ENCODE assay signal across 27 mouse cellular contexts in the genomic region with DNA sequence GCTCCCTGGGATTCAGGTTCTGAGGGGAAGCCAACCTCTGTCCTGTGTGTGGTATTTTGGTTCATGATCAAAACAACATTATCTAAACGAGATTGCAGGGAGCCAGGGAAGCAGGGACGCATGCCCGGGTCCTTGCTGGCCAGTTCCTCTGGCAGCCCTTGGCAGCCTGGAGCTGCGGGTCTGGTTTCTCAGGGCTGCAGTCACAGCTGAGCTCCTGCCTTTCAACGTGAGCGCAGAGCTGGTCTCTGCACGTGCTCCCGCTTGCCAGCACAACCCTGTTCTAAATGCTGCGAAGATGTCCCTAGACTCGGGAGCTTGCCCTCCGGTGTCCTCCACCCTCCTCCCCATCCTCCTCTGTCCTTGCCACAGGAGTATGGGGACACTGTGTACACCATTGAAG. TPM values are rescaled to one million over a fixed set of nuclear protein-coding genes. Genes with fewer than 3 reads are reported as not detected.
A peak's percentile ranks its signal among the peaks of the same experiment; 100 is the strongest.
DNase-seq lines count a peak whose midpoint lies in the region; ATAC-seq lines count a peak whose summit lies in the region.
"Had no signal": no experiment of that assay in that cellular context is flagged by ENCODE, and none has a peak within 500 bp of the region (broad histone marks: within the 10 kb centered on the region; RNA-seq: fewer than 3 reads in every experiment).

No protein-coding gene starts in this region.

- H3K9me3 ChIP-seq in heart, embryonic 10.5 days = no peaks in the 10 kb centered on the region
- no peaks in the 10 kb centered on the region for H3K9me3 ChIP-seq in heart, embryonic 12.5 days (replicated peaks)
- H3K9me3 ChIP-seq in forebrain, embryonic 13.5 days (replicated peaks) = no peaks in the 10 kb centered on the region
- H3K9me3 ChIP-seq: hindbrain, embryonic 12.5 days; limb, embryonic 13.5 days; liver, embryonic 13.5 days had no signal

- 61% methylated on average over 11 of the region's 11 CpGs for WGBS in heart, embryonic 10.5 days
- 60% methylated on average over 11 of the region's 11 CpGs for WGBS in heart, embryonic 12.5 days
- WGBS in forebrain, embryonic 13.5 days = 84% methylated on average over 11 of the region's 11 CpGs

- no peak overlapping the region for H3K4me2 ChIP-seq in heart, embryonic 12.5 days
- no peak overlapping the region for H3K4me2 ChIP-seq in forebrain, embryonic 13.5 days
- H3K4me2 ChIP-seq: hindbrain, embryonic 12.5 days; limb, embryonic 13.5 days; liver, embryonic 13.5 days; lung, embryonic 14.5 days had no signal

- peak; percentile 73 to 89 for DNase-seq in heart, adult 18-20 months
- no peak for DNase-seq in heart, embryonic 10.5 days (ENCODE audit: low spot score)
- DNase-seq in gastrocnemius, postnatal 14 days = peak; percentile 64
- peak; percentile 56 to 65 for DNase-seq in heart, postnatal 14 days
- DNase-seq in right cerebral cortex, postnatal 36 days (ENCODE audit: low spot score in 2 of 2) = no peak
- DNase-seq: adrenal gland, postnatal 36 days; cerebellum, adult 18-20 months; cerebellum, postnatal 25 days; liver, embryonic 13.5 days; lung, embryonic 14.5 days; lung, postnatal 36 days; spleen, adult 18-20 months; thymus, adult 18-20 months had no signal

- peaks cover 68% of the 10 kb centered on the region for H3K36me3 ChIP-seq in heart, embryonic 10.5 days
- H3K36me3 ChIP-seq in heart, embryonic 12.5 days = peaks cover 62% of the 10 kb centered on the region
- peaks cover 70% of the 10 kb centered on the region for H3K36me3 ChIP-seq in forebrain, embryonic 13.5 days (ENCODE audit: poor library complexity, severe bottlenecking)

- ATAC-seq in heart, embryonic 12.5 days (ENCODE audit: insufficient number of reproducible peaks, low FRiP score) = no peak
- ATAC-seq in forebrain, embryonic 13.5 days = no peak
- ATAC-seq: intestine, embryonic 16.5 days had no signal

- H3K4me1 ChIP-seq in heart, embryonic 10.5 days = peaks cover 81% of the 10 kb centered on the region
- peaks cover 76% of the 10 kb centered on the region for H3K4me1 ChIP-seq in heart, embryonic 12.5 days (replicated peaks)
- 0 out of 2 replicates have a peak, but pooled peaks cover 3% of the 10 kb centered on the region for H3K4me1 ChIP-seq in forebrain, embryonic 13.5 days
- H3K4me1 ChIP-seq: limb, embryonic 13.5 days; liver, embryonic 13.5 days had no signal

- intact Hi-C loops in gastrocnemius, postnatal 14 days (cut with DNase I; ENCODE audit: low total_unique reads) = no loop called here
- intact Hi-C loops in heart, postnatal 14 days (cut with DNase I) = no loop called here

- H3K9ac ChIP-seq in heart, embryonic 12.5 days = peak overlapping the region; percentile 4; the same call in 1 of the 2 replicates
- no peak overlapping the region for H3K9ac ChIP-seq in forebrain, embryonic 13.5 days
- H3K9ac ChIP-seq: hindbrain, embryonic 12.5 days; limb, embryonic 13.5 days; liver, embryonic 13.5 days; lung, embryonic 14.5 days had no signal

- H3K4me3 ChIP-seq in heart, embryonic 10.5 days = no peak overlapping the region
- no peak overlapping the region for H3K4me3 ChIP-seq in heart, embryonic 12.5 days
- no peak overlapping the region for H3K4me3 ChIP-seq in forebrain, embryonic 13.5 days
- H3K4me3 ChIP-seq: hindbrain, embryonic 12.5 days; limb, embryonic 13.5 days; liver, embryonic 13.5 days had no signal

- no peaks in the 10 kb centered on the region for H3K27me3 ChIP-seq in heart, embryonic 10.5 days (ENCODE audit: insufficient read depth, poor library complexity, severe bottlenecking)
- H3K27me3 ChIP-seq in heart, embryonic 12.5 days (replicated peaks) = no peaks in the 10 kb centered on the region
- no peaks in the 10 kb centered on the region for H3K27me3 ChIP-seq in forebrain, embryonic 13.5 days
- H3K27me3 ChIP-seq: CH12.LX; hindbrain, embryonic 12.5 days; limb, embryonic 13.5 days; liver, embryonic 13.5 days had no signal

- H3K27ac ChIP-seq in heart, embryonic 10.5 days = no peak overlapping the region
- peak overlapping the region; percentile 5; the same call in 1 of the 2 replicates for H3K27ac ChIP-seq in heart, embryonic 12.5 days (ENCODE audit: poor library complexity, severe bottlenecking)
- no peak overlapping the region for H3K27ac ChIP-seq in forebrain, embryonic 13.5 days
- H3K27ac ChIP-seq: hindbrain, embryonic 12.5 days; limb, embryonic 13.5 days; liver, embryonic 13.5 days had no signal

RNA-seq across cellular contexts. Expression of a gene that starts 5.8 kb away (rescaled TPM):
- 1,000 to 10,000 TPM; 1,636 to 2,096 TPM for total RNA-seq in heart, adult 18-20 months (2021)
- 86.0 and 159 TPM in 2 replicates for polyA plus RNA-seq in heart, embryonic 10.5 days (2016; fragmentation: Nextera tagmentation; extraction: Ambion mirVana)
- 1,000 to 10,000 TPM in 1 of 2 experiments, 100 to 1,000 TPM in 1; 673 to 1,120 TPM for total RNA-seq in gastrocnemius, postnatal 14 days (2021)
- 143 and 152 TPM in 2 replicates for polyA plus RNA-seq in heart, embryonic 12.5 days (2016; fragmentation: Nextera tagmentation; extraction: Ambion mirVana)
- total RNA-seq in heart, postnatal 14 days (2021) = 100 to 1,000 TPM; 841 to 967 TPM
- polyA plus RNA-seq in forebrain, embryonic 13.5 days (2015; fragmentation: Nextera tagmentation; extraction: Ambion mirVana) = 0.18 and 0.19 TPM in 2 replicates
- total RNA-seq: CH12.LX; megakaryocyte-erythroid progenitor cell, adult 5-6 weeks; MEL; midbrain, postnatal 0 days; neutrophil, adult 5-6 weeks had no signal
- polyA plus RNA-seq: forebrain, embryonic 11.5 days; lung, embryonic 14.5 days; midbrain, postnatal 0 days had no signal

RNA-seq across cellular contexts. Expression of a gene that starts 8.5 kb away (rescaled TPM):
- under 1 TPM; 0.84 to 0.90 TPM for total RNA-seq in heart, adult 18-20 months (2021)
- 5.0 and 5.1 TPM in 2 replicates for polyA plus RNA-seq in heart, embryonic 10.5 days (2016; fragmentation: Nextera tagmentation; extraction: Ambion mirVana)
- under 1 TPM; 0.39 to 0.53 TPM for total RNA-seq in gastrocnemius, postnatal 14 days (2021)
- 1.7 and 2.0 TPM in 2 replicates for polyA plus RNA-seq in heart, embryonic 12.5 days (2016; fragmentation: Nextera tagmentation; extraction: Ambion mirVana)
- total RNA-seq in heart, postnatal 14 days (2021) = under 1 TPM; 0.41 to 0.61 TPM
- 0.35 TPM in 1 of 2 replicates, not detected in the other for polyA plus RNA-seq in forebrain, embryonic 13.5 days (2015; fragmentation: Nextera tagmentation; extraction: Ambion mirVana)
- total RNA-seq: CH12.LX; layer of hippocampus, postnatal 10 days; megakaryocyte-erythroid progenitor cell, adult 5-6 weeks; MEL; neutrophil, adult 5-6 weeks had no signal
- polyA plus RNA-seq: forebrain, embryonic 11.5 days; large intestine, adult 2 months; liver, embryonic 13.5 days; lung, embryonic 14.5 days had no signal

RNA-seq across cellular contexts. Expression of a gene that starts 19.6 kb away (rescaled TPM):
- total RNA-seq in heart, adult 18-20 months (2021) = 10 to 100 TPM; 15.8 to 20.6 TPM
- 51.0 and 53.0 TPM in 2 replicates for polyA plus RNA-seq in heart, embryonic 10.5 days (2016; fragmentation: Nextera tagmentation; extraction: Ambion mirVana)
- total RNA-seq in gastrocnemius, postnatal 14 days (2021) = 1 to 10 TPM; 7.3 to 9.4 TPM
- polyA plus RNA-seq in heart, embryonic 12.5 days (2016; fragmentation: Nextera tagmentation; extraction: Ambion mirVana) = 45.2 and 47.6 TPM in 2 replicates
- 10 to 100 TPM; 21.7 to 23.3 TPM for total RNA-seq in heart, postnatal 14 days (2021)
- 44.0 and 45.5 TPM in 2 replicates for polyA plus RNA-seq in forebrain, embryonic 13.5 days (2015; fragmentation: Nextera tagmentation; extraction: Ambion mirVana)

RNA-seq across cellular contexts. Expression of a gene that starts 22.5 kb away (rescaled TPM):
- total RNA-seq in heart, adult 18-20 months (2021) = 1 to 10 TPM; 8.1 to 9.1 TPM
- polyA plus RNA-seq in heart, embryonic 10.5 days (2016; fragmentation: Nextera tagmentation; extraction: Ambion mirVana) = 15.3 and 21.3 TPM in 2 replicates
- total RNA-seq in gastrocnemius, postnatal 14 days (2021) = 1 to 10 TPM; 2.2 to 2.9 TPM
- 20.0 and 20.6 TPM in 2 replicates for polyA plus RNA-seq in heart, embryonic 12.5 days (2016; fragmentation: Nextera tagmentation; extraction: Ambion mirVana)
- 10 to 100 TPM; 11.7 to 11.9 TPM for total RNA-seq in heart, postnatal 14 days (2021)
- polyA plus RNA-seq in forebrain, embryonic 13.5 days (2015; fragmentation: Nextera tagmentation; extraction: Ambion mirVana) = 6.7 and 9.2 TPM in 2 replicates

RNA-seq across cellular contexts. Expression of a gene that starts 29.6 kb away (rescaled TPM):
- total RNA-seq in heart, adult 18-20 months (2021) = 1 to 10 TPM; 4.3 to 5.1 TPM
- polyA plus RNA-seq in heart, embryonic 10.5 days (2016; fragmentation: Nextera tagmentation; extraction: Ambion mirVana) = 8.1 and 20.1 TPM in 2 replicates
- total RNA-seq in gastrocnemius, postnatal 14 days (2021) = under 1 TPM; 0.20 to 0.29 TPM
- polyA plus RNA-seq in heart, embryonic 12.5 days (2016; fragmentation: Nextera tagmentation; extraction: Ambion mirVana) = 30.4 and 32.2 TPM in 2 replicates
- 1 to 10 TPM; 1.8 to 3.0 TPM for total RNA-seq in heart, postnatal 14 days (2021)
- 14.6 and 20.0 TPM in 2 replicates for polyA plus RNA-seq in forebrain, embryonic 13.5 days (2015; fragmentation: Nextera tagmentation; extraction: Ambion mirVana)
- total RNA-seq: adrenal gland, postnatal 36 days; gastrocnemius, postnatal 36 days; megakaryocyte-erythroid progenitor cell, adult 5-6 weeks; neutrophil, adult 5-6 weeks had no signal

Comparison
In these comparisons a context has a peak if more than half of its experiments do, and no peak if none do; other contexts are left out.
1. DNase-seq: peak in heart, adult 18-20 months (2 of 2), gastrocnemius, postnatal 14 days (single experiment) and heart, postnatal 14 days (2 of 2); none in heart, embryonic 10.5 days (single experiment) and right cerebral cortex, postnatal 36 days (0 of 2).